Mouse (Mus musculus): ENCODE measurements at regions not wholly inside any gene's neighbourhood (a gene's known extent, or its start where the extent isn't known, plus 50 kb on each side); places are given as distances from the start of the nearest gene placed in this dataset.

DNA sequence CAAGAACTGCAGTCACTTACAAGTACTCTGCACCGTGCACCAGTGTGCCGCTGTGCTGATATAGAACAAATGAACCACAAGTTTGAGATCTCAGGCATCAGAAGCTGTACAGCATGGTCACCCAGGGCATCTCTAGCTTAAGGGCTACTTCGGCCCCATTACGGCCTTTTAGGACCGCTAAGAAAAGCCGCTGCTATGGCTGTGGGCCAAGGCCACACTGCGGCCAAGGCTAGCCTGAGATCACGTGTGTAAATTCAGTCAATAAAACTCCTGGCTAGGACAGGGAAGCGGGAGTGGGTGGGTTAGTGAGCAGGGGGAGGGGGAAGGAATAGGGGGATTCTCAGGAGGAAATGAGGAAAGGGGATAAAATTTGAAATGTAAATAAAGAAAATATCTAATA lies 50.9 kb upstream of the Atp12a start:
- no peak for DNase-seq (ENCODE audit: low spot score in 2 of 2)

DNA sequence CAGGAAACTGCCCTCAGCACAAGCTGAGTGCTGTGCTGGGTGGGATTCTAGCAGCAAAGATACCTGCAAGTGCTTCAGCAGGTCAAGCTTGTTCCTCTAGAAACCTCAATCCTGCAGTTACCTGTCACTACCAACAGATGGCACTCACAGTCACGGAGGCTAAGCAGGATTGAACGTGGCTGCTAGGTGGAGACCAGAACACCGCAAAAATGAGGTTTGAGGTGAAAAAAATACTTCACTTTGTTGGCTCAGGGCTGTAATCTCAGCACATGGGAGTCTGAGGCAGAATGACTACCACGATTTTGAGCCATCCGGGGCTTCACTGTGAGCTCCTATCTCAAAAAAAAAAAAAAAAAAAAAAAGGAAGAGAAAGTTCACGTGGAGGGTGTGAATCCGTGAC lies 50.4 kb upstream of the Atp12a start:
- peak in 1 of 2 experiments; percentile 19 for DNase-seq (ENCODE audit: low spot score in 2 of 2)
